Mouse (Mus musculus): ENCODE measurements around the gene Zfp128. TPM values are rescaled to one million over a fixed set of nuclear protein-coding genes. Genes with fewer than 3 reads are reported as not detected.
"Not testable (repeated sequence)": the region's sequence is repeated elsewhere in the genome, so short reads cannot be mapped to it uniquely, and the experiment has no call there.

The Zfp128 gene
- polyA plus RNA-seq, 1 experiment from 2014 or later = 7.0 TPM

DNA sequence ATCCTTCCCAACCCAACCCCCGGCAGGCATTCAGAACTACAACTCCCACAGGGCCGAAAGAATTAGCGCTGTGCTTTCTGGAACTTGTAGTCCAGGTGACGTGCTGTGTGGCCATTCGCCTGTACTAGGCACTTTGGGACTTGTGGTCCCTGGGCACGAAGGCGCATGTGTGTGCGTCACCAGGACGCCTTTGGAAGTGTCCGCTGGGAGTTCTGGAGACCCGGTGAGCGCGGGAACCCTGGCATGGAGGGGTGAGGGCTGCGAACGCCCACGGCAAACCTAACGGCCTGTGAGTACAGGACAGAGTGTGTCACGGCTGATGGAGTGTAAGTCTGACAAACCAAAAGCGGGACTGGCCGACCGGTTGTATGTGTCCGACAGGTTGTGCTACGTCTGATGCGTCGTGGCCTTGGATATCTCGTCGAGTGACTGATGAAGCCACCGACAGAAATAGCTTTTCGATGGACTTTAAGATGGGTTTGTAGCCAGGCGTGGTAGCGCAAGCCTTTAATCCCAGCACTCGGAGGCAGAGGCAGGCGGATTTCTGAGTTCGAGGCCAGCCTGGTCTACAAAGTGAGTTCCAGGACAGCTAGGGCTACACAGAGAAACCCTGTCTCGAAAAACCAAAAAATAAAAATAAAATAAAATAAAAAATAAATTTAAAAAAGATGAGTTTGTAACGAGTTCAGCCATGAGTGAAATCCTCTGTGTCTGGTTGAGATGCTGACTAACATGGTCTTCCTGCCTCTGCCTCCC lies 16.9 kb downstream of the Zfp128 start, which contains the start of gene Zscan22:
Gene Zscan22 (plus strand): TSS at position 161 of the 756 bp plus-strand sequence.
- peak within 1 kb of the TSS; percentile 49 for H3K4me2 ChIP-seq
- peak within 1 kb of the TSS; percentile 73 for H3K9ac ChIP-seq
- ATAC-seq (ENCODE audit: low FRiP score) = peak; percentile 98
- H3K36me3 ChIP-seq = peaks cover 6% of the 10 kb centered on the region
- no peak within 1 kb of the TSS for H3K27ac ChIP-seq
- H3K27me3 ChIP-seq = no peaks in the 10 kb centered on the region
- H3K4me3 ChIP-seq = peak within 1 kb of the TSS; percentile 55
- peaks cover 16% of the 10 kb centered on the region for H3K4me1 ChIP-seq (replicated peaks)
- 6% methylated on average over 36 of the region's 36 CpGs for WGBS
- H3K9me3 ChIP-seq = no peaks in the 10 kb centered on the region

DNA sequence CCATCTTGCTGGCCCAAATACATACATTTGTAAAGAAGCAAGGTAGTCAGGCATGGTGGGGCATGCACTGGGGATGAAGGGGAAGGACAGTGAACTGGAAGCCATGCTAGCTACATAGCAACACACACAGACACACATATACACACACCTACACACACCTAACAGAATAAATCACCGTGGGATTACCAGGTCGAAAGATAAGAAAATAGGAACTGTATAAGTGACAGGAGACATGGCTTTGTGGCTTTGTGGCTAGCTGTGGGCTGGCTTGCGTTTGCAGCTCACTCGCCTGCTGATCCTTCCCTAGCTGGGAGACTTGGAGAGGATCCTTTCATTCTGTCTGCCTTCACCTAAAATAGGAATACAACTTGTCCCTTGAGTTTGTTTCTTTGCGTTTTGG lies 20.5 kb downstream of the Zfp128 start:
- 93% methylated on average over 5 of the region's 5 CpGs for WGBS
- Histone ChIP-seq H3K27ac (no peak overlapping the region), H3K4me1 (replicated peaks) (peaks cover 16% of the 10 kb centered on the region), H3K9me3 (no peaks in the 10 kb centered on the region), H3K9ac (no peak overlapping the region), H3K4me2 (no peak overlapping the region), H3K36me3 (peaks cover 39% of the 10 kb centered on the region), H3K27me3 (no peaks in the 10 kb centered on the region), H3K4me3 (no peak overlapping the region)
- no peak for ATAC-seq (ENCODE audit: low FRiP score)

- no peak overlapping the region for H3K4me3 ChIP-seq
- H3K4me2 ChIP-seq = no peak overlapping the region
- no peak for ATAC-seq (ENCODE audit: low FRiP score)
- 66% methylated on average over 10 of the region's 10 CpGs for WGBS
- H3K9me3 ChIP-seq = no peaks in the 10 kb centered on the region
- no peaks in the 10 kb centered on the region for H3K27me3 ChIP-seq
- 0 out of 2 replicates have a peak overlapping the region, but pooled peaks have one; percentile 39 for H3K9ac ChIP-seq
- H3K27ac ChIP-seq = no peak overlapping the region
- H3K4me1 ChIP-seq (replicated peaks) = peaks cover 10% of the 10 kb centered on the region
- H3K36me3 ChIP-seq = peaks cover 60% of the 10 kb centered on the region
Observed at GRCm38 (mm10) chr7:12903623-12904022, 22.6 kb downstream of the Zfp128 start.

- peaks cover 66% of the 10 kb centered on the region for H3K36me3 ChIP-seq
- 96% methylated on average over 1 of the region's 1 CpGs for WGBS
- no peak for ATAC-seq (ENCODE audit: low FRiP score)
Observed at GRCm38 (mm10) chr7:12905146-12905545, 24.2 kb downstream of the Zfp128 start.

DNA sequence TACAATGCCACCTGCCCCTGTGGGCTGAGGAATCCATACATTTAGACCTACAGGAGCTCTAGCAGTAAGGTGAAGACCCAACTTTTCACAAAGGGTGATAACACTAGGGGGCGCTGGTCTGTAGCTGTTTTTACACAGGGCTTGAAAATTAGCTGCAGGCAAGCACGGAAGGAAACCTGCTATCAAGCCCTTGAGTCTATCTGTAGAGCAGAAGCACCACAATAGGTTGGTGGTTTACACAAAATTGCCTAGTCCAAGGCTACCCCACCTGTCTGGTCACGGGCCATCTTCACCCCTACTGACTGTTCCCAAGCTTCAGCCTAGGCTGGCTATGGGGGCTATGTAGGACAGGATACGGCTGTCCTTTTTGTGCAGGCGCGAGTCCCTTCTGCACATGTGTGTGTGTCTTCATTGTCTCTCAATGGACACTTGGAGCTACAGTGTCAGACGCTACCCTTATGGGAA lies 28.6 kb downstream of the Zfp128 start:
- H3K9ac ChIP-seq = peak overlapping the region; percentile 63; the same call in 1 of the 2 replicates
- ATAC-seq (ENCODE audit: low FRiP score) = peak; percentile 35
- WGBS = 37% methylated on average over 7 of the region's 7 CpGs
- H3K9me3 ChIP-seq = no peaks in the 10 kb centered on the region
- H3K36me3 ChIP-seq = peaks cover 46% of the 10 kb centered on the region
- peak overlapping the region; percentile 43 for H3K4me3 ChIP-seq
- H3K4me1 ChIP-seq (replicated peaks) = peaks cover 11% of the 10 kb centered on the region
- H3K4me2 ChIP-seq = peak overlapping the region; percentile 57
- H3K27me3 ChIP-seq = no peaks in the 10 kb centered on the region
- H3K27ac ChIP-seq = peak overlapping the region; percentile 89

More at GRCm38 (mm10) chr7:12905146-12905545, 24.2 kb downstream of the Zfp128 start:
- peaks cover 8% of the 10 kb centered on the region for H3K4me1 ChIP-seq (replicated peaks)
- no peaks in the 10 kb centered on the region for H3K9me3 ChIP-seq
- no peak overlapping the region for H3K4me3 ChIP-seq
- H3K27me3 ChIP-seq = no peaks in the 10 kb centered on the region
- H3K4me2 ChIP-seq = no peak overlapping the region
- no peak overlapping the region for H3K9ac ChIP-seq
- H3K27ac ChIP-seq = no peak overlapping the region

DNA sequence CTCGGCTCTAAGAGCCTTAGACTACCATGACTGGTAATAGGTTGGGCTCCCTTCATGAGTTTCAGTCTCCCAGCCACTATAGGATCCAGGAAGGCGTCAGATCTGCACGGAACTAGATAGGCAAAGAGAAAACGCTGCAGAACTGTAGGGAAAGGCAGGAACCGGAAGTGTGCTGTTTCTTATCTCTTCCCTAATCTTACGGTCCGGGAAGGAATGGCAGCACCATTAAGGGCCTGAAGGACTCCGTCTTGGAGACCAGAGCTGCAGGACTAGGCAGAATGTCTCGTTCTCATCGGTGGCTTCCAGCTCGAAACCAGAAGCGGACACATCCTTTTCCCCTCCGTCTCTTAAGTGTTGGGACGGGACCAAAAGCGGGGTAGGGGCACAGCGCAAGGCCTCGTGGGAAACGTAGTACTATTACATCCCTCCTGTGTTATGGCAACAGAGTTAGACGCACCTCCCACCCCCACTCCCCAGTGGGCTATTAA lies 29.2 kb downstream of the Zfp128 start:
- 10% methylated on average over 19 of the region's 19 CpGs for whole genome bisulfite sequencing
- H3K4me1 ChIP-seq (replicated peaks) = peaks cover 11% of the 10 kb centered on the region
- H3K36me3 ChIP-seq = peaks cover 39% of the 10 kb centered on the region
- H3K27me3 ChIP-seq = no peaks in the 10 kb centered on the region
- peak; percentile 83 for ATAC-seq (ENCODE audit: low FRiP score)
- peak overlapping the region; percentile 89 for H3K27ac ChIP-seq
- H3K9ac ChIP-seq = peak overlapping the region; percentile 63
- no peaks in the 10 kb centered on the region for H3K9me3 ChIP-seq
- H3K4me3 ChIP-seq = peak overlapping the region; percentile 43
- H3K4me2 ChIP-seq = peak overlapping the region; percentile 57

DNA sequence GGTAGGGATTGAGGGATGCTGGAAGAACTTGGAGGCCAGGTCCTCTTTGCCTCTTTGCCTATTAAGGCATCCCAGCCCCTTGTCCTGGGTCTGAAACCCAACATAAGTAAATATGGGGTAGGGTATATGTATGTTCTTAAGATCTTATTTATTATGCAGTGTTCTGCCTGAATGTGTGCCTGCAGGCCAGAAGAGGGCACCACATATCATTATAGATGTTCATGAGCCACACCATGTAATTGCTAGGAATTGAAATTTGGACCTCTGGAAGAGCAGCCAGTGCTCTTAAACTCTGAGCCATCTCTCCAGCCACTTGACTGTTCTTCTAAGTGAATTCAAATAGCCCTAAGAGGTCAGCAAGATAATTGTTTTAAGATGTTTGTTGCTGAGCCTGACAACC lies 32.6 kb downstream of the Zfp128 start:
- no peak for ATAC-seq (ENCODE audit: low FRiP score)
- no peaks in the 10 kb centered on the region for H3K9me3 ChIP-seq

GRCm38 (mm10) chr7:12920495-12920894 lies 39.5 kb downstream of the Zfp128 start:
- not testable (repeated sequence) for H3K27me3 ChIP-seq; ATAC-seq (ENCODE audit: low FRiP score); H3K9ac ChIP-seq; H3K4me3 ChIP-seq; H3K27ac ChIP-seq; H3K4me2 ChIP-seq; H3K9me3 ChIP-seq
- Histone ChIP-seq H3K36me3 (peaks cover 24% of the 10 kb centered on the region), H3K4me1 (replicated peaks) (peaks cover 16% of the 10 kb centered on the region)
- WGBS = 89% methylated on average over 7 of the region's 8 CpGs

More for the DNA sequence above, 32.6 kb downstream of the Zfp128 start:
- no peak overlapping the region for H3K9ac ChIP-seq
- no peak overlapping the region for H3K4me2 ChIP-seq
- no peak overlapping the region for H3K27ac ChIP-seq
- H3K27me3 ChIP-seq = no peaks in the 10 kb centered on the region
- no peak overlapping the region for H3K4me3 ChIP-seq
- H3K4me1 ChIP-seq (replicated peaks) = peaks cover 11% of the 10 kb centered on the region
- peaks cover 6% of the 10 kb centered on the region; the same call in 1 of the 2 replicates for H3K36me3 ChIP-seq

DNA sequence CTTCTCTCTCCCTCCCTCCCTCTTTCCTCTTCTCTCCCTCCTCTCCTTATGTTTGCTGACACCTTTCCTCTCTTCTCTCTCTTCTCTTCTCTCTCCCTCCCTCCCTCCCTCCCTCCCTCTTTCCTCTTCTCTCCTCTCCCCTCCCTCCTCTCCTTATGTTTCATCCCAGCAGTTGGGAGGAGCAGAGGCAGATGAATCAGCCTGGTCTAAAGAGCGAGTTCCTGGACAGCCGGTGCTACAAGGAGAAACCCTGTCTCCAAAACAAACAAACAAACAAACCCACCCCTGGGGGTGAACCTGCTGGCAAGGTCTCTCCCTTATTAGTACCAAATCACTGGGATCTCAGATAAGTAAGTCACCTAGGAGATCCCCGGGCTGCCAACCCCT lies 40.3 kb downstream of the Zfp128 start:
- ATAC-seq (ENCODE audit: low FRiP score) = peak; percentile 12
- Histone ChIP-seq H3K9me3 (no peaks in the 10 kb centered on the region), H3K4me1 (replicated peaks) (peaks cover 16% of the 10 kb centered on the region), H3K4me3 (peak overlapping the region; percentile 89), H3K27ac (peak overlapping the region; percentile 96), H3K36me3 (peaks cover 32% of the 10 kb centered on the region), H3K9ac (peak overlapping the region; percentile 87), H3K27me3 (peaks cover 17% of the 10 kb centered on the region), H3K4me2 (peak overlapping the region; percentile 78)
- 0% methylated on average over 3 of the region's 3 CpGs for WGBS

DNA sequence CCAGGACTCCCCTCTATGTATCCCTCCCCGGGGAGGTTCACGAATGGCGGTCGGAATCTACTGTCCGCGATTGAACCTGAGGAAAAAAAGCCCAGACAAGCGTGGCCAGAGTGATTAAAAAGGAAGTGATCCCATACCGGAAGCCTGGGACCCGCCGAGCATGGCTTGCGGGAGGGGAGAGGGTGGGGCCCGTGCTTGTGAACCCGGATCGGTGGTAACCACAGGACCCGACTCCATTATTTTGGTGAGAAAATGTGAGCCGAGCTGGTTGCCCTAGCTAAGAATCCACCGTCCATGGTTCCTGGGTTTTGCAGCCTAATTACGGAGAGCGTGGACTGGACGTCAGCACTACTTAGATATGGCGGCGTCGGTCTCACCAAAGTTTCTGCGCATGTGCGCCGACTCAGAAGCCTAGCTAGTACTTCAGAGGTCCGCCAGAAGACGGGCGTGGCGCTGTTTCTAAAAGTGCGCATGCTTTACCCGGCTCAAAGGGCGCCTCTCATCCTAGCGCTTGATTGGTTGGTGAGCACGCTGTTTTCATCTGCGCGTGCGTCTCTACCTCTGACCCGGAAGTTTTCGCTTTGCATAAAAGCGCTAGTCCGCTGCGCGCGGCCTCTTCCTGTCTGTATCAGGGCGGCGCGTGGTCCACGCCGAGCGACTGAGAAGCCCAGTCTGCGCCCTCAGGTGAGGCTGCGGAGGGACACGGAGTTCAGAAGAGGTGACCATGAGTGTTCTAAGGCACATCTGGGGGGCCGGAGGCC lies 40.9 kb downstream of the Zfp128 start, which contains the start of gene Rps5:
Gene Rps5 (plus strand): TSS at position 586 of the 761 bp plus-strand sequence.
- Histone ChIP-seq H3K27me3 (peaks cover 23% of the 10 kb centered on the region), H3K9me3 (no peaks in the 10 kb centered on the region), H3K9ac (peak within 1 kb of the TSS; percentile 87), H3K27ac (peak within 1 kb of the TSS; percentile 96), H3K4me3 (peak within 1 kb of the TSS; percentile 89), H3K36me3 (peaks cover 38% of the 10 kb centered on the region), H3K4me2 (peak within 1 kb of the TSS; percentile 98), H3K4me1 (replicated peaks) (peaks cover 16% of the 10 kb centered on the region)
- under 1% methylated on average over 55 of the region's 55 CpGs for WGBS
- peak; percentile 99 for ATAC-seq (ENCODE audit: low FRiP score)

DNA sequence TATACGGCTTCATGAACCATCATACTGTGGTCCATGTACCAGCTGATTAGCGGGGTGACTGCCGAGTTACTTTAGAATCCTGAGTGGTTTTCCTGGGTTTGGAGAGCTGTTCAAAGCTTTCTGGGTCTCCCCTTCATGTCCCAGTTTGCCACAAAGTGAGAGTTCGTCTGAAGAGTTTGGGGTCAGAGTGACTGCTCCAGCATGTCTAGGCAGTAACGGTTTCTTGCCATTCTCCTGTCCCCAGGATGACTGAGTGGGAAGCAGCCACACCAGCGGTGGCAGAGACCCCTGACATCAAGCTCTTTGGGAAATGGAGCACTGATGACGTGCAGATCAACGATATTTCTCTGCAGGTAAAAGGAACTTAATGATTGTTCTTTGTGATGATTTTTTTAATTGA lies 41.8 kb downstream of the Zfp128 start:
- Histone ChIP-seq H3K9ac (peak overlapping the region; percentile 81), H3K27me3 (peaks cover 31% of the 10 kb centered on the region), H3K9me3 (no peaks in the 10 kb centered on the region), H3K4me3 (peak overlapping the region; percentile 89), H3K4me1 (replicated peaks) (peaks cover 19% of the 10 kb centered on the region), H3K36me3 (peaks cover 44% of the 10 kb centered on the region), H3K4me2 (peak overlapping the region; percentile 98), H3K27ac (no peak overlapping the region)
- 4% methylated on average over 8 of the region's 8 CpGs for WGBS
- ATAC-seq (ENCODE audit: low FRiP score) = no peak; the same call in 1 of the 2 replicates

DNA sequence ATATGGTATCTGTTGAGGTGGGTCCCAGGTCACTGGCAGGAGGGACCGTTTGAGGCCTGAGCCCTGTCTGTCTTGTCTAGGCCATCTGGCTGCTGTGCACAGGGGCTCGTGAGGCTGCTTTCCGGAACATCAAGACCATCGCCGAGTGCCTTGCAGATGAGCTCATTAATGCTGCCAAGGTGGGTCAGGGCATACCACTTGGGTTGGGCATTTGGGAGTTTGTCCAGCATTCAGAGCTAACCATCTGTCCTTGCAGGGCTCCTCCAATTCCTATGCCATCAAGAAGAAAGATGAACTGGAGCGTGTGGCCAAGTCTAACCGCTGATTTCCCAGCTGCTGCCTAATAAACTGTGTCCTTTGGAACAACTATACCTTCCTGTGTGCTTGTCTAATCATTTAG lies 45.3 kb downstream of the Zfp128 start:
- 78% methylated on average over 7 of the region's 7 CpGs for WGBS

More for the DNA sequence above, 45.3 kb downstream of the Zfp128 start:
- ATAC-seq (ENCODE audit: low FRiP score) = no peak
- Histone ChIP-seq H3K4me3 (no peak overlapping the region), H3K4me1 (replicated peaks) (peaks cover 22% of the 10 kb centered on the region), H3K36me3 (peaks cover 51% of the 10 kb centered on the region), H3K27ac (no peak overlapping the region), H3K9me3 (no peaks in the 10 kb centered on the region), H3K4me2 (no peak overlapping the region), H3K27me3 (peaks cover 47% of the 10 kb centered on the region), H3K9ac (no peak overlapping the region)

Measured in hindbrain, embryonic 13.5 days (tissue).